9 mouse cellular contexts compared by ENCODE assay signal in the genomic region with DNA sequence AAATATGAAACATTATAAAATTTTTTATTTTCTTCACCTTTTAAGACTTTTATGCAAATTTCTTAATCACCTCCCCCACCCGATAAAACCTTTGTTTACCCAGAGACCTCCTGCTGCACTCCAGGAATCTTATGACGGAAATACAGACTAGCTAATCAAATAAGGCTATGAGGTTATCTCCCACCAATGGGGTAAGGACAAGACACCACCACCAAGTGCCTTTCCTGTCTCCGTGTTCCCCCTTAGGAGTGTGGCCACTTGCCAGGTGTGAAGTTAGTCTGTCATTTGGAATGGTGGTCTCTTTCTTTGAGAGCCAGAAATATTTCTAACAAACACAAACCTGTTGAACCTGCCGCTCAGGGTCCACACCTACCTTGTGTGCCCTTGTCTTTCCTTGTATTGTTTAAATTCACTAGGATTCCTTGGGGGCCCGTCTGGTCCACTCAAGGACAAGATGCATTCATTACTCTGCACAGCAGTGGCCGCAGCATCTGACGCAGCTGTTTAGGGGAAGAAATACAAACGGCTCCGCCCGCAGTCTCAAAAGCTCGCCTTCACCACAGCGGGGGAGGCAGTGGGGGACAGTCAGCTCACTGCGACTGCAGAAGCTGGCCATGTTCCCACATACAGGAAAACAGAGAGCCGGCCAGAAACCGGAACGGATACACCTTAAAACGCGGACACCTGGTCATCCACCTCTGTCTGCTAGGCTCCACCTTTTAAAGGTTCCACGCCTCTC. TPM values are rescaled to one million over a fixed set of nuclear protein-coding genes. Genes with fewer than 3 reads are reported as not detected.
A peak's percentile ranks its signal among the peaks of the same experiment; 100 is the strongest.
DNase-seq lines count a peak whose midpoint lies in the region; ATAC-seq and TF ChIP-seq lines count a peak whose summit lies in the region.
"Had no signal": no experiment of that assay in that cellular context is flagged by ENCODE, and none has a peak within 500 bp of the region (broad histone marks: within the 10 kb centered on the region; RNA-seq: fewer than 3 reads in every experiment).

No protein-coding gene starts in this region.

- TF ChIP-seq EP300 in stomach, postnatal 0 days (optimal IDR thresholded peaks at IDR 0.05): no peak

- ATAC-seq in lung, embryonic 15.5 days (ENCODE audit: borderline replicate concordance, extremely low read depth, low FRiP score, low TSS enrichment): peak; percentile 47; the same call in 1 of the 2 replicates
- ATAC-seq in forebrain, postnatal 0 days: no peak
- no peak for ATAC-seq in limb, embryonic 14.5 days (ENCODE audit: low FRiP score, low read depth)
- peak; percentile 10; the same call in 1 of the 2 replicates for ATAC-seq in stomach, postnatal 0 days (ENCODE audit: low FRiP score, low TSS enrichment)

- no peaks in the 10 kb centered on the region for H3K9me3 ChIP-seq in lung, embryonic 15.5 days
- no peaks in the 10 kb centered on the region for H3K9me3 ChIP-seq in forebrain, postnatal 0 days (ENCODE audit: low read length)
- H3K9me3 ChIP-seq in limb, embryonic 14.5 days (ENCODE audit: control insufficient read depth, low read length): no peaks in the 10 kb centered on the region
- no peaks in the 10 kb centered on the region for H3K9me3 ChIP-seq in stomach, postnatal 0 days (ENCODE audit: control insufficient read depth, low read length)

- no peak for TF ChIP-seq CTCF in forebrain, postnatal 0 days (IDR thresholded peaks at IDR 0.05; ENCODE audit: low read depth)
- no peak for TF ChIP-seq CTCF in stomach, postnatal 0 days (IDR thresholded peaks at IDR 0.05; ENCODE audit: low read depth)

- no peak overlapping the region for H3K27ac ChIP-seq in lung, embryonic 15.5 days
- H3K27ac ChIP-seq in forebrain, postnatal 0 days (ENCODE audit: low read depth, low read length): no peak overlapping the region
- no peak overlapping the region for H3K27ac ChIP-seq in limb, embryonic 14.5 days (replicated peaks; ENCODE audit: low read depth, low read length)
- H3K27ac ChIP-seq in stomach, postnatal 0 days (replicated peaks): no peak overlapping the region
- H3K27ac ChIP-seq: liver, embryonic 14.5 days had no signal

- TF ChIP-seq POLR2A in limb, embryonic 14.5 days (IDR thresholded peaks at IDR 0.05; ENCODE audit: borderline replicate concordance, extremely low read depth, insufficient read depth, insufficient read length): no peak

- no peak overlapping the region for H3K9ac ChIP-seq in lung, embryonic 15.5 days
- no peak overlapping the region for H3K9ac ChIP-seq in forebrain, postnatal 0 days
- no peak overlapping the region for H3K9ac ChIP-seq in limb, embryonic 14.5 days (ENCODE audit: low read depth, low read length, severe bottlenecking)
- no peak overlapping the region for H3K9ac ChIP-seq in stomach, postnatal 0 days (ENCODE audit: low read length)
- H3K9ac ChIP-seq: liver, embryonic 14.5 days had no signal

- peaks cover 3% of the 10 kb centered on the region; the same call in 1 of the 2 replicates for H3K27me3 ChIP-seq in lung, embryonic 15.5 days
- H3K27me3 ChIP-seq in forebrain, postnatal 0 days (ENCODE audit: insufficient read depth, low read length): no peaks in the 10 kb centered on the region
- no peaks in the 10 kb centered on the region for H3K27me3 ChIP-seq in limb, embryonic 14.5 days (ENCODE audit: control insufficient read depth, insufficient read depth, low read length)
- no peaks in the 10 kb centered on the region for H3K27me3 ChIP-seq in stomach, postnatal 0 days (ENCODE audit: control insufficient read depth, insufficient read depth, low read length)

- no peak for DNase-seq in lung, postnatal 10 days
- no peak for DNase-seq in forebrain, postnatal 0 days
- DNase-seq in limb, embryonic 14.5 days (ENCODE audit: low spot score): no peak
- DNase-seq in stomach, postnatal 0 days (ENCODE audit: low spot score): peak; percentile 41
- DNase-seq in adipocyte (ENCODE audit: low spot score): no peak
- no peak for DNase-seq in adrenal gland, adult (ENCODE audit: inconsistent age in 2 of 2, low spot score in 1 of 2)

- H3K36me3 ChIP-seq in lung, embryonic 15.5 days: no peaks in the 10 kb centered on the region
- peaks cover 4% of the 10 kb centered on the region for H3K36me3 ChIP-seq in forebrain, postnatal 0 days (ENCODE audit: insufficient read depth)
- no peaks in the 10 kb centered on the region for H3K36me3 ChIP-seq in limb, embryonic 14.5 days (ENCODE audit: control insufficient read depth, insufficient read depth, low read length)
- H3K36me3 ChIP-seq in stomach, postnatal 0 days (ENCODE audit: control insufficient read depth, insufficient read depth, low read length): no peaks in the 10 kb centered on the region

- peak overlapping the region; percentile 49 for H3K4me2 ChIP-seq in lung, embryonic 15.5 days
- peak overlapping the region; percentile 13 for H3K4me2 ChIP-seq in forebrain, postnatal 0 days (ENCODE audit: low read depth)
- peak overlapping the region; percentile 20 for H3K4me2 ChIP-seq in limb, embryonic 14.5 days (replicated peaks; ENCODE audit: low read depth, low read length, severe bottlenecking)
- peak overlapping the region; percentile 52 for H3K4me2 ChIP-seq in stomach, postnatal 0 days (replicated peaks; ENCODE audit: low read depth)

- peaks cover 30% of the 10 kb centered on the region for H3K4me1 ChIP-seq in lung, embryonic 15.5 days
- no peaks in the 10 kb centered on the region for H3K4me1 ChIP-seq in forebrain, postnatal 0 days (ENCODE audit: insufficient read depth)
- H3K4me1 ChIP-seq in limb, embryonic 14.5 days (ENCODE audit: control insufficient read depth, insufficient read depth, low read length): peaks cover 5% of the 10 kb centered on the region; the same call in 1 of the 2 replicates
- H3K4me1 ChIP-seq in stomach, postnatal 0 days (replicated peaks; ENCODE audit: control insufficient read depth, insufficient read depth): peaks cover 4% of the 10 kb centered on the region; the same call in 1 of the 2 replicates

- H3K4me3 ChIP-seq in lung, embryonic 15.5 days: peak overlapping the region; percentile 27
- peak overlapping the region; percentile 14 for H3K4me3 ChIP-seq in forebrain, postnatal 0 days (ENCODE audit: low read depth, low read length)
- H3K4me3 ChIP-seq in limb, embryonic 14.5 days (replicated peaks; ENCODE audit: low read length): peak overlapping the region; percentile 6; the same call in 1 of the 2 replicates
- peak overlapping the region; percentile 29; the same call in 1 of the 2 replicates for H3K4me3 ChIP-seq in stomach, postnatal 0 days (ENCODE audit: low read depth, low read length)
- H3K4me3 ChIP-seq: erythroblast, embryonic 14.5 days had no signal

- 16% methylated on average over 19 of the region's 19 CpGs for WGBS in lung, embryonic 15.5 days
- WGBS in forebrain, postnatal 0 days: 21% methylated on average over 19 of the region's 19 CpGs
- WGBS in limb, embryonic 14.5 days: 36% methylated on average over 19 of the region's 19 CpGs
- WGBS in stomach, postnatal 0 days: 17% methylated on average over 19 of the region's 19 CpGs

RNA-seq across cellular contexts. Expression of gene Acsl1, which starts 31.7 kb away (rescaled TPM):
- polyA plus RNA-seq in lung, embryonic 15.5 days (2015; fragmentation: Nextera tagmentation; extraction: Ambion mirVana): 20.7 and 22.1 TPM in 2 replicates
- 35.5 and 44.2 TPM in 2 replicates for total RNA-seq in forebrain, postnatal 0 days (2014; rRNA removed)
- 20.4 and 26.2 TPM in 2 replicates for polyA plus RNA-seq in forebrain, postnatal 0 days (2015; fragmentation: Nextera tagmentation; extraction: Ambion mirVana)
- polyA plus RNA-seq in limb, embryonic 14.5 days (2012; rRNA removed): 16.9 and 20.7 TPM in 2 replicates
- polyA plus RNA-seq in limb, embryonic 14.5 days (2014; fragmentation: Nextera tagmentation; extraction: Ambion mirVana): 27.1 and 33.9 TPM in 2 replicates
- polyA plus RNA-seq in stomach, postnatal 0 days (2015; fragmentation: Nextera tagmentation; extraction: Ambion mirVana): 47.4 and 47.5 TPM in 2 replicates

RNA-seq across cellular contexts. Expression of gene Cenpu, which starts 49.3 kb away (rescaled TPM):
- polyA plus RNA-seq in lung, embryonic 15.5 days (2015; fragmentation: Nextera tagmentation; extraction: Ambion mirVana): 19.2 TPM in 2 replicates
- total RNA-seq in forebrain, postnatal 0 days (2014; rRNA removed): 10.1 and 11.5 TPM in 2 replicates
- 7.3 and 8.3 TPM in 2 replicates for polyA plus RNA-seq in forebrain, postnatal 0 days (2015; fragmentation: Nextera tagmentation; extraction: Ambion mirVana)
- 10.1 and 11.5 TPM in 2 replicates for polyA plus RNA-seq in limb, embryonic 14.5 days (2012; rRNA removed)
- 11.0 and 11.2 TPM in 2 replicates for polyA plus RNA-seq in limb, embryonic 14.5 days (2014; fragmentation: Nextera tagmentation; extraction: Ambion mirVana)
- 5.4 and 7.3 TPM in 2 replicates for polyA plus RNA-seq in stomach, postnatal 0 days (2015; fragmentation: Nextera tagmentation; extraction: Ambion mirVana)

Comparison
In these comparisons a context has a peak if more than half of its experiments do, and no peak if none do; other contexts are left out.
1. ATAC-seq: peak in lung, embryonic 15.5 days (single experiment) and stomach, postnatal 0 days (single experiment); none in forebrain, postnatal 0 days (single experiment) and limb, embryonic 14.5 days (single experiment).
2. Peak in every context shown above with its lines, with median percentiles within 50 percentile points of each other: H3K4me2 ChIP-seq and H3K4me3 ChIP-seq.